Mouse (Mus musculus) E14TG2a.4 (cell line): ENCODE data around the gene Gabrd.

Source experiments
- CTCF ChIP-seq: conservative IDR thresholded peaks from 2 replicates; pipeline ENCODE4 v1.5.1; 2014; ENCODE audit warnings: low read length
- NANOG ChIP-seq: IDR thresholded peaks from 2 replicates; pipeline ENCODE4 v1.6.1; 2014; ENCODE audit warnings: borderline replicate concordance, low read length, mixed read lengths
- POU5F1 ChIP-seq: IDR thresholded peaks from 2 replicates; pipeline ENCODE4 v1.6.1; 2014; ENCODE audit warnings: low read length, borderline replicate concordance

- no peak for TF ChIP-seq CTCF
- no peak for TF ChIP-seq POU5F1
- TF ChIP-seq NANOG = no peak
These were observed 45.3 kb downstream of the Gabrd start for GRCm38 (mm10) chr4:155352581-155352980.
